Comparison of ENCODE assay signal across 9 mouse cellular contexts in the genomic region with DNA sequence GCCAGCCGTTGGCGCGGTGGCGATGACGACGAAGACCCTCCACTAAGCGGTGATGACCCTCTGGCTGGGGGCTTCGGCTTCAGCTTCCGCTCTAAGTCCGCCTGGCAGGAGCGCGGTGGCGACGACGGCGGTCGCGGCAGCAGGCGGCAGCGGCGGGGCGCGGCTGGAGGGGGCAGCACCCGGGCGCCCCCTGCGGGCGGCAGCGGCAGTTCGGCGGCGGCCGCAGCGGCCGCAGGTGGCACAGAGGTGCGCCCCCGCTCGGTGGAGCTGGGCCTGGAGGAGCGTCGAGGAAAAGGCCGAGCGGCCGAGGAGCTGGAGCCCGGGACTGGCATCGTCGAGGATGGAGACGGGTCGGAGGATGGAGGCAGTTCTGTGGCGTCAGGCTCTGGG. TPM values are rescaled to one million over a fixed set of nuclear protein-coding genes. Genes with fewer than 3 reads are reported as not detected.
DNase-seq lines count a peak whose midpoint lies in the region; ATAC-seq lines count a peak whose summit lies in the region.
"Had no signal": no experiment of that assay in that cellular context is flagged by ENCODE, and none has a peak within 500 bp of the region (broad histone marks: within the 10 kb centered on the region; RNA-seq: fewer than 3 reads in every experiment).

No protein-coding gene starts in this region.

- peak; percentile 40 for DNase-seq in CD4-positive helper T cell, adult 2 months (ENCODE audit: low read depth, low spot score)
- peak; percentile 61 for DNase-seq in adrenal gland, adult 2 months
- DNase-seq in heart, postnatal 10 days = peak; percentile 64 to 65
- DNase-seq in kidney, postnatal 4 days = peak; percentile 73 to 80
- DNase-seq in lung, postnatal 4 days = peak; percentile 69 to 70
- peak; percentile 64 for DNase-seq in right cerebral cortex, postnatal 4 days

- peak overlapping the region; percentile 91 for H3K4me2 ChIP-seq in embryonic facial prominence, embryonic 13.5 days

- WGBS in embryonic facial prominence, embryonic 13.5 days = 1% methylated on average over 48 of the region's 48 CpGs

- H3K27me3 ChIP-seq in embryonic facial prominence, embryonic 13.5 days = peaks cover 66% of the 10 kb centered on the region

- H3K9me3 ChIP-seq in embryonic facial prominence, embryonic 13.5 days = no peaks in the 10 kb centered on the region

- intact Hi-C loops in heart, postnatal 10 days (cut with DNase I) = loop anchor here (1.0 to 5.0 kb wide), 3 partner anchors 46 to 114 kb away; no protein-coding TSS in a partner anchor

- peaks cover 62% of the 10 kb centered on the region for H3K4me1 ChIP-seq in embryonic facial prominence, embryonic 13.5 days

- peak overlapping the region; percentile 75 for H3K4me3 ChIP-seq in embryonic facial prominence, embryonic 13.5 days
- H3K4me3 ChIP-seq: myocyte had no signal

- peak overlapping the region; percentile 80 for H3K9ac ChIP-seq in embryonic facial prominence, embryonic 13.5 days

- H3K27ac ChIP-seq in embryonic facial prominence, embryonic 13.5 days = no peak overlapping the region

- H3K36me3 ChIP-seq in embryonic facial prominence, embryonic 13.5 days = 0 out of 2 replicates have a peak, but pooled peaks cover 3% of the 10 kb centered on the region

- ATAC-seq in embryonic facial prominence, embryonic 13.5 days (ENCODE audit: insufficient number of reproducible peaks, insufficient read depth, low FRiP score, low TSS enrichment, low read depth) = no peak
- no peak for ATAC-seq in activated CD4-positive, CD25-positive, alpha-beta regulatory T cell, adult 4 months

RNA-seq across cellular contexts. Expression of a gene that starts 1.6 kb away (rescaled TPM):
- total RNA-seq in adrenal gland, adult 2 months (2021) = 10 to 100 TPM in 1 of 2 experiments, 1 to 10 TPM in 1; 9.1 to 21.7 TPM
- polyA plus RNA-seq in adrenal gland, adult 2 months (2012; rRNA removed) = 17.1 and 32.8 TPM in 2 replicates
- polyA plus RNA-seq in embryonic facial prominence, embryonic 13.5 days (2015; fragmentation: Nextera tagmentation; extraction: Ambion mirVana) = 3.0 and 3.9 TPM in 2 replicates
- total RNA-seq in heart, postnatal 10 days (2021) = 10 to 100 TPM; 55.1 to 56.3 TPM
- polyA plus RNA-seq in activated CD4-positive, CD25-positive, alpha-beta regulatory T cell, adult 4 months (2017; shearing (Covaris generic)) = under 1 TPM; 0.19 to 0.22 TPM
- polyA plus RNA-seq: myocyte had no signal
